Mouse (Mus musculus): Measurements from ENCODE around the gene Syt1.

The Syt1 gene

DNA sequence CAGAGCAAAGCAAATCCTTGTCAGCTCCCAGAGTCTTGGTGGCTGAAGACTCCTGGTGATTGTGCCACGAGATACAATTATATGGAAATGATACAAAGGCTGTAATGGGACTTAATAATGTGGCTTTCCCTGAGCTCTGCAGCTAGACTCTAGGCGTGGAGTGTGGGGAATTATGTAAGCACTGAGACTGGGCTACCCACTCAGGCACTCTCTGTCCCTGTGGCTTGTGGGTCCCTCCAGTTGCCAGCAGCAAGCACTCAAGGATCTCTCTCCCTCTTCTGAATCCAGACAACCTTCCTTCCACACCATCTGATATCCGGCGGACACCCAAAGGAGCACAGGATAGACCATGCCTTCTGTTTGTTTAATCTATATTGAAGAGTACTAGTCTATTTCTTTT is 503.9 kb downstream of the Syt1 start:
- no peak for DNase-seq

GRCm38 (mm10) chr10:108504925-108505324 is 505.9 kb downstream of the Syt1 start:
- DNase-seq = no peak

DNA sequence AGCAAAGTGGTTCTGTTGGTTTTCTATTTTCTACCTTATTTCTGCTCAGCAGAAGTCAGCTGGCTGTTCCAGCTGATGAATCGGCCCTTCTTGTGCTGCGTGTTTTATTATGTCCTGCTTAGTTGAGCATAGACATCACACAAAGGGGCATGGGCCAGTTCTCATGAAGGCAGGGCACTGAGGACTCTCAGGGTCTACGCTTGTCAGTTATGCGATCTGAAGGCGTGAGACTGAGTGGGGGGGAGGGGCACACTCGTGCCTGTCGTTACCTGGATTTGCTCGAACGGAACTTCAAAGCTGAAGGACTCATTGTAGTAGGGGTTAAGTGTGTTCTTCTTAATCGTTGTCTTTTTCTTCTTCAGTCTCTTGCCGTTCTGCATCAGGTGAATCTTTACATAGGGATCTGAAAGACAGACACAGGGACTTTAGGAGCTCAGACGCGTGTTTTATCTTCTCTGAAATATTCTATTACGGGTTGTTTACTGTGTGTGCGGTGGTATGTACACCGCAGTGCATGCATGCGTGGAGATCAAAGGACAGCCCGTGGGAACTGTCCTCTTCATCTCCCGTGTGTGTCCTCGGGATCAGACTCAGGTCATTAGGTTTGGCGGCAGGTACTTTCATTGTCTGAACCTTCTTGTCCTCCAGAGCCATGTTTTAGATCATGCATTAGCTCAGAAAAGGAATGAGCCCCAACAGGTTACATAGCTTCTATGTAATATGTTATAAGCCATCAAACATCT is 506.5 kb downstream of the Syt1 start:
- no peak for DNase-seq

DNA sequence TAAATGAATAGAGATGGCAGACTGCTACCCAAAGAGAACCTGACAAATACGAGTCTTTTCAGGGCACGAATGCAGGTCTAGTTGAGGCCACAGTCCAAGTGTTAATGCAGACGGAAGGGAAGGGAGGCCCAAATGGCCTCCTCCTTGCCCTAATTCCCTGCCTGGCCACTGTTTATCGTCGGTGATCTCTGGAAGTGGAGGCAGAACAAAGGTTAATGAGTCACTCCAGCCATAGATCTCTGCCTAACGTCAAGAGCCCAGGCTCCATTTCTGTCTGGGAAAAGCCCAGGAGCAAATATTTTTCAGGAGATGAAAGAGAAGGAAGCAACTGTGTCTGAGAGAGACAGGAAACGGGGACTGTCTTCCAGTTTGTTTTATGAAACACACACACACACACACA is 520.6 kb downstream of the Syt1 start:
- no peak for DNase-seq

DNA sequence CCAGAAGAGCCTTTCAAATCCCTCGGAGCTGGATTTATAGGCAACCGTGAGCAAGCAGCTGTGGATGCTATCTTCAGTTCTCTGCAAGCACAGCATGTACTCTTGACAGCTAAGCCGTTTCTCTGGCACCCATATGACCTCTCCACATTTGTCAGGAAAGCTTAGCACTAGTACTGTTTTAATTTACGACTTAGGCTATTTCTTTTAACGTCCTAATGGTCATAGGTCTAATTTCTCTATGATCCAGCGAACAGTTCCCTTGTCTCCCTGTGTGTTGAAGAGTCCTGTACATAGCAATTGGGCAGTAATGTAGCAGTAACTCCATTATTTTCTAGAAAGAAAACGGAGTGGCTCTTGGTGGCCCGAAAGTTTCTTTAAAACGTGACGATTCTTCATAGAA is 526.8 kb downstream of the Syt1 start:
- no peak for DNase-seq

DNA sequence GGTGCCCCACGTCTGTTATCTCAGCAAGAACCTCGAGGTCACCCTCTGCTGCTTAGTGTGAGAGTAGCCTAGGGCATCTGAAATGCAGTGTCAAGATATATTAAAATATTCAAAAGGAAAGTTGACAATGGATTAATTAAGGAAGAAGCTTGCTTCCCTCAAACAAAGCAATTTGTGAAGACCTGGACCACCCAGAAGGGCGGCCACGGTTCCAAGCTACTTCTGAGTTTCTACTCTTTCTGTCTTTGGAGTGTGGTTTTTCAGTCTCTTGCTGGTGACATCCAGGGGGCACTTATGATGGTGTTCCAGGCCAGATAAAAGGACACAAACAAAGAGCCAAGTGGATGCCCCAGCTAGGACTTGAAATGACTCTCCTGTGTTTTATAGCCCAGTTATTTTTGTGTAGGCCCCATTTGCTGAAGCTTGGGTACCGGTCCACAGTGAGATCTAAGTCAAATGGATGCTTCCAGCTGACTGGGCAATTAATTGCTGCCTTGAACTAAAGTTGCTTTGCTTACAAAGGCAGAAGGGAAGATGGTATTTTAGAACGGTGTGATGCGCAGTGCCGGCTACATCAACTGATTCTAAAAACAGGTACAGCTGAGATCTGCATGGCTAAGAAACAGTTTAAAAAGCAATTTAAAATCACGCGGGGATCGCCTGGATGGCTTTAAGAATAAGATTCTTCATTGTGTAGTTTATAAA is 530.5 kb downstream of the Syt1 start:
- no peak for DNase-seq

DNA sequence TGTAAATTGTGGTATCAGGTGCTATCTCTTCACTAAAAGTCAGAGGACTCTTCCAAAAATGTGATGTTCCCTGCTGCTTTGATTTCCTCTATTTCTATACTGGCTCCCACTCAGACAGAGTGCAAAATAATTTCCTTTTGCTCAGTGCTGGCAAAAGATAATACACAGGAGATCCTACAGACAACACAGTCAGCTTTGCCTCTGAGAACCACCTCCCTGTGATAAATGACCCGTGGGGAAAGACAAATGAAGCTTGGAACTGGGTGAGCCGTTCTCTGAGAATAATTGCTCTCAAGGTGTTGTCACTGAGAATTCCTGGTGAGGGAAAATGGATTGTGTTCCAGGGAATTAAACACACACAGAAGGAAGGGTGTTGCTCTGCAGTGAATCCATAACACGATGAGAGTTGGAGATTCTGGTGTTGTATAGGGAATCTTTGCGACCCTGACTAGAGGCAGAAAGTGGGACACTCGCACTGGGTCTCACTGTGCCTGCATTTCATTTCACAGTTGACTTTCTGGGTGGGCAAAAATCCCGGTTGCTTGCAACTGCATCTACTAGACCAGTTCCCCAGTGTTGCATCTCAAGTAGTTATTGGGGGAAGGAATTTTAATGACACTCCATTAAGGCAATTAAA is 540.3 kb downstream of the Syt1 start:
- DNase-seq = peak; percentile 15 to 20

- no peak for DNase-seq
Observed at GRCm38 (mm10) chr10:108466539-108466938, 544.2 kb downstream of the Syt1 start.

- DNase-seq = no peak
Observed at GRCm38 (mm10) chr10:108461862-108462261, 548.9 kb downstream of the Syt1 start.

DNA sequence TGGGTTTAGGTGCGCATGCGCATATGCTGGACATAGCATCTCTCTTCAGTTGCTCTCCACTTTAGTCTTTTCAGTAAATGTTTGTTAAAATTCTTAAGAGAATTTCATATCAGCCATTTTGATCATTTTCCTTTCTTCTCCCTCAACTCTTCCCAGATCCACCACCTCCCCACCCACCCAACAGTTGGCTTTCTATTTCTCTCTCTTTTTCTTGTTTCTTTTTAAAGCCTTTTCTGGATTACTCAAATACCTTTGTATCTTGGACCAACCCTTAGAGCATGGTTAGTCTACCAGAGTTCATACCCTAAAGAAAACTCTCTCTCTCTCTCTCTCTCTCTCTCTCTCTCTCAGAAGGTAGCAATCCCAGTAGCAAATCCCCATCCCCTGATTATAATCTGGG is 553.7 kb downstream of the Syt1 start:
- DNase-seq = no peak

DNA sequence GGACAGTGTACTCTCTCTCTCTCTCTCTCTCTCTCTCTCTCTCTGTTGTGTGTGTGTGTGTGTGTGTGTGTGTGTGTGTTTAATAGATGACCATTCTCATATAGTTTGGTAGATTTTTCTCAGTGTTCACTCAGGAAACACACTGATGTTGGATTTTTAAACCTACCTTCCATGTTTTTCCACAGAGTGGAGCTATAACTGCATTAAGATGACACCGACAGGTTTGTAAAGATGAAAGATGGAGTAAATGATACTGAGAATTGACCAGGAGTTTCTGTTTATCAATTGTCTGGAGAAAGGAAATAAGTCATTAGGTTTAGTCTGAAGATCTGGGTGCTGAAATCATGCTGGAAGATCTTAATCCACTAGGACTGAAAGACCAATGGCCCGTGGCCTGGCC is 554.9 kb downstream of the Syt1 start:
- no peak for DNase-seq

DNA sequence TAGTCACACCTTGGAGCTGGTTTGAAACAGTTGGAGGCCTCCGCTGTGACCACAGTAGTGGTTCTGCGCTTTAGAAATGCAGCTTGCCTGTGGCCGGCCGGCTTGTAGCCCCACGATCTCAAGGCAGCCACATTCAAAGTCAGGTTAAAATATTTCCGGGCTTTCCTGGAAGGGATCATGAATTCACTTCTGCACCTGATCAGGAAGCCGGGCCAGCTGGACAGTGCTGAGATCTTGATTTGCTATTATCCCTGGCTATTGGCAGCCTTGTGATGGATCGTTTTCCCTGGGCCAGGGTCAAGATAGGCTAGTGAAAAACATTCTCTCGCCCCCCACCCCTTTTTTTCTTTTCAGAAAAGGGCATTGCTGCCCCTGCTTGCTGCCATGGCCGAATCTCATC is 555.6 kb downstream of the Syt1 start:
- no peak for DNase-seq

GRCm38 (mm10) chr10:108454691-108455117 is 556.1 kb downstream of the Syt1 start:
- DNase-seq = no peak

GRCm38 (mm10) chr10:108453561-108453960 is 557.2 kb downstream of the Syt1 start:
- DNase-seq = no peak

DNA sequence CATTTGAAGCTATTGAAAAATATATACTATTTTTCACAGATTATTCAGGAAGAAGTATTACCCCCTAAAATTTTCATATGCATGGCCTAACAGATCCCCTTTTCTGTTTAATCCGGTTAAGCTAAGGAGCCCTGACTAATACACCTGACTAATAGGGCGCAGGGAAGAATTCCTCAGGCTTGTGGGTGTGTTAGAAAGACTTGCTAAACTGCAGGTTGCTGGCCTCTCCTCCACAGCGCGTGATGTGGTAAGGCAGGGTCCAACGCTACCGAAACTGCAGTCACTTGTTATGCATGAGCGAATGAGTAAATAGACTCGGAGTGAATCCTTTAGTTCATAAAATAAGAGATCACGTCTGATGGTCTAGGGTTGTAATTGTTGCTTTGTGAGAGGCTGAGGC is 558.4 kb downstream of the Syt1 start:
- DNase-seq = no peak

DNA sequence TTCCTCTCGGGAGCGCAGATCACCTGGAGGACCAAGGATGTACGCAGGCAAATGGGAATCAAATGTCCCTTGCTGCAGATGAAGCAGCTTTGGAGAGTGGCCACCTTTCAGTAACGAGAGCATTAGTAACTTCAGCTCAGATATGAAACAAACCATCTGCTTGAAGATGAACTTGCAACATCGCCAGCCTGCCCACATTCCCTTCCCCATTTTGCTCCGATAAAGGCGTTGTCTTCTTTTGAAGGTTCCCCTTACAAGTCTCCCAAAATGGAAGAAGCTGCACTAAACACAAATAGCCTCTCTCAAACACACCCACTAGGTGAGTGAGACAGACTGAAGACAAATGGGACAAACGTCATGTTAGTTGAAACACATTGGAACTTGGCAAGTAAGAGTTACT is 559.3 kb downstream of the Syt1 start:
- no peak for DNase-seq

- no peak for DNase-seq
Observed at GRCm38 (mm10) chr10:108450401-108450800, 560.4 kb downstream of the Syt1 start.

DNA sequence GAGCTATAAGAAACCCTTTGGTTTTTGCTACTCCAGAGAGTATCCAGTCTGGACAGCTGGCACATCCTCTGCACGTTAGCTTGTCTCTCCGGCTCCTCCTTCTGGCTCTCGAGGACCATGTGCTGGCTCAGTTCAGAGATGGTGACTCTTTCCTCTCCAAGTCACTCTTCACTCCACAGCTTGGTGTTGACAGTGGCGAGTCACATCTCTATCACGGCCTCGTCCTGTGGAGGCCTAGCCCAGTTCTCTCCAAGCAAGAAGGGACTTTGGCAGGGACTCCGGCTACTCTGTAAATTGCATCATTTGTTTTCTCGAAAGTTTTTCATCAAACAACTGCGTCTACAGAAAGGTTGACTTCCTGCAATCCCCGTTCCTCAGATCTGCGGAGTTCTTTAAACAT is 562.4 kb downstream of the Syt1 start:
- DNase-seq = no peak
